Mouse (Mus musculus): ENCODE results near the gene Ddx17. TPM values are rescaled to one million over a fixed set of nuclear protein-coding genes. Genes with fewer than 3 reads are reported as not detected.

Ddx17 gene
- polyA plus RNA-seq, 1 experiment from 2014 or later: 57.6 TPM

DNA sequence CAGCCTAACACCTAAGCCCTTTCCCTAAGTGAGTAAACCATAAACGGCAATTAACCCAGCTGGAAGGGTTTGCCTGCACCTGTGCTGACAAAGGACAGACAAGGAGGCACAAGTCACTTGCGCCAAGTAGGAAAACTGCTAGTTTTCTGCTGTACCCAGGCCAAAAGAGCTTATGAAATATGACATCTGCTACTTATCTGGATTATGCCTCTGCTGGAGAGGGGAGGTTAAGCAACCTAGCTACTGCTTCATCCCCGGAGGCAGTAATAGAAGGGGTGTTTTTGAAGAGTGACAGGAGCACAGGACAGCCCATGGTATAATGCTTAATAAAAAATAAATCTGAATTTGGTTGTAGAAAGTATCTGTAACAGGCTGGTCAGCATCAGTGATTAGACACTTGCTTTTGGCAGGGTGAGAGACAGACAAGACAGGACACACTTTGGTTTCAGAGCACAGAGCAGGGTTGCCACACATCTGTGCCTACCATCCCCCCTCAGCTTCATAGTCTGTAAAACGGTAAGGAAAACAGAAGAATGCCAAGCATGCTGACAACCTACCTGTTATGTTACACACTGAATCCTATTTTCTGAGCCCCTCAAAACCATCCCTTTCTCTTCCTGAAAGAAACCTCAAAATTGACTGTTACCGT is 18.4 kb downstream of the Ddx17 start:
- 75% methylated on average over 5 of the region's 5 CpGs for WGBS

DNA sequence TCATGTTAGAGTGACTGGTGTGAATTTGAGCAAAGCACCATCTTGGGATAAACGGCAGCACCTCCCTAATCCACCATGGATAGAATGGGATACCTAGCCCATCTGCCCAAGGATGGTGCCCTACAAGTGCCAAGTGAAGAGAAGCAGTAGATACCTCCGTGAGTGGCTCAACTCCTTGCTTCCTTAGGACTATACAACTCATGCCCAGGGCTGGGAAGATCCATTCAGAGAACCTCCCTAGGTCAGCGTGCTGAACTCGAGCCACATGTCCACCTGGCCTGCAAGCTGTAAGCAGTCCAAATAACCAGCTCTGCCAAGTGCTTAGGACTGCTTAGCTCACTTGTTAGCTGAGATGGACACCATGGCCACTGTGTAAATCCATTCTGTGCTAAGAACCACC is 19.3 kb downstream of the Ddx17 start:
- no peaks in the 10 kb centered on the region for H3K9me3 ChIP-seq (ENCODE audit: control insufficient read depth, low read length)
- no peak overlapping the region for H3K4me3 ChIP-seq (ENCODE audit: control insufficient read depth in 1 of 2, insufficient read depth in 1 of 2, low read depth in 1 of 2, low read length in 2 of 2)
- no peaks in the 10 kb centered on the region for H3K27me3 ChIP-seq (ENCODE audit: control insufficient read depth, insufficient read depth, low read length)
- ATAC-seq (ENCODE audit: insufficient number of reproducible peaks, insufficient read depth, low FRiP score, low read depth): no peak
- H3K36me3 ChIP-seq (ENCODE audit: control insufficient read depth, insufficient read depth, low read length): peaks cover 96% of the 10 kb centered on the region
- H3K4me1 ChIP-seq (ENCODE audit: control insufficient read depth in 2 of 2, insufficient read depth in 2 of 2, low read length in 2 of 2): no peaks in the 10 kb centered on the region
- no peak overlapping the region for H3K4me2 ChIP-seq (ENCODE audit: low read length)
- 76% methylated on average over 4 of the region's 4 CpGs for WGBS
- H3K27ac ChIP-seq (replicated peaks in 1 of 2; ENCODE audit: control insufficient read depth in 1 of 2, insufficient read depth in 1 of 2, low read depth in 2 of 2, low read length in 2 of 2): no peak overlapping the region; a peak in 1 of 4 replicates
- no peak overlapping the region for H3K9ac ChIP-seq (ENCODE audit: low read length)

More for the DNA sequence above, 18.4 kb downstream of the Ddx17 start:
- Histone ChIP-seq H3K9ac (ENCODE audit: low read length) (no peak overlapping the region), H3K4me2 (ENCODE audit: low read length) (no peak overlapping the region), H3K4me3 (ENCODE audit: control insufficient read depth in 1 of 2, insufficient read depth in 1 of 2, low read depth in 1 of 2, low read length in 2 of 2) (no peak overlapping the region), H3K4me1 (ENCODE audit: control insufficient read depth in 2 of 2, insufficient read depth in 2 of 2, low read length in 2 of 2) (no peaks in the 10 kb centered on the region), H3K9me3 (ENCODE audit: control insufficient read depth, low read length) (no peaks in the 10 kb centered on the region), H3K27me3 (ENCODE audit: control insufficient read depth, insufficient read depth, low read length) (no peaks in the 10 kb centered on the region), H3K27ac (replicated peaks in 1 of 2; ENCODE audit: control insufficient read depth in 1 of 2, insufficient read depth in 1 of 2, low read depth in 2 of 2, low read length in 2 of 2) (no peak overlapping the region), H3K36me3 (ENCODE audit: control insufficient read depth, insufficient read depth, low read length) (peaks cover 98% of the 10 kb centered on the region)
- no peak for ATAC-seq (ENCODE audit: insufficient number of reproducible peaks, insufficient read depth, low FRiP score, low read depth)

DNA sequence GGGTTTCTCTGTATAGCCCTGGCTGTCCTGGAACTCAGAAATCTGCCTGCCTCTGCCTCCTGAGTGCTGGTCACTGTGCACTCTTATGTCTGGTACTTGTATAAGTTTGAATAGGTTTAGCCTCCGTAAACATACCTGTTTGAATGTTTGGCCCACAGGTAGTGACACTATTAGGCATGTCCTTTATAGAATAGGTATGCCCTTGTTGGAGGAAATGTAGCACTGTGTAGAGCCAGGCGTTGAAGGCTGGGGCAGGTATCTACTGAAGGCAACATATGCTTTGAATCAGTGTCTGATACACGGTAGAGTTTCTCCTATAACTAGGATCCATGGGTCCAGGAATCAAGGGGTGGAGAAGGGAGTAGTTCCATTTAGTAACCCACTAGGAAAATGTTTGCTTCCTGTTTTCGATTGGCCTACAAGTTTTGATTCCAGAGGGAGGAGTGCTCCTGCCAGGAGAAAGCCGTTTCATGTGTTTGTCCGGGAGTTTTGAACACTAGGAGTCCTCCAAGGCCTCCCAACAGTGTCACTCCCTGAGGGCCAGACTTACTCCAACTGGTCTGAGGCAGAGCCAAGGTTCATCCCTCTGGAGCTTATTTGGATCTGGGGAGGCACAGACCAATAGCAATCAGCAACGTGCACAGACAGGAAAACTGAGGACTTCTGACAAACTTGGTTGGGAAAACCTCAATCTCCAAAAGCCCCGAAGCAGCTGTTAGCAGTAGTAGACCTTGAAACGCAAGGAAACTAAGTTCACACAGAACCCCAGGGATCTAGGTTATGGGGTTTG is 20.4 kb downstream of the Ddx17 start:
- WGBS: 59% methylated on average over 9 of the region's 9 CpGs
- Histone ChIP-seq H3K9me3 (ENCODE audit: control insufficient read depth, low read length) (no peaks in the 10 kb centered on the region), H3K9ac (ENCODE audit: low read length) (no peak overlapping the region), H3K27me3 (ENCODE audit: control insufficient read depth, insufficient read depth, low read length) (no peaks in the 10 kb centered on the region), H3K4me1 (ENCODE audit: control insufficient read depth in 2 of 2, insufficient read depth in 2 of 2, low read length in 2 of 2) (no peaks in the 10 kb centered on the region), H3K36me3 (ENCODE audit: control insufficient read depth, insufficient read depth, low read length) (peaks cover 86% of the 10 kb centered on the region), H3K4me3 (ENCODE audit: control insufficient read depth in 1 of 2, insufficient read depth in 1 of 2, low read depth in 1 of 2, low read length in 2 of 2) (no peak overlapping the region), H3K27ac (replicated peaks in 1 of 2; ENCODE audit: control insufficient read depth in 1 of 2, insufficient read depth in 1 of 2, low read depth in 2 of 2, low read length in 2 of 2) (peak overlapping the region in 1 of 2 experiments; percentile 30; a peak in 1 of 4 replicates), H3K4me2 (ENCODE audit: low read length) (no peak overlapping the region)
- no peak for ATAC-seq (ENCODE audit: insufficient number of reproducible peaks, insufficient read depth, low FRiP score, low read depth)

DNA sequence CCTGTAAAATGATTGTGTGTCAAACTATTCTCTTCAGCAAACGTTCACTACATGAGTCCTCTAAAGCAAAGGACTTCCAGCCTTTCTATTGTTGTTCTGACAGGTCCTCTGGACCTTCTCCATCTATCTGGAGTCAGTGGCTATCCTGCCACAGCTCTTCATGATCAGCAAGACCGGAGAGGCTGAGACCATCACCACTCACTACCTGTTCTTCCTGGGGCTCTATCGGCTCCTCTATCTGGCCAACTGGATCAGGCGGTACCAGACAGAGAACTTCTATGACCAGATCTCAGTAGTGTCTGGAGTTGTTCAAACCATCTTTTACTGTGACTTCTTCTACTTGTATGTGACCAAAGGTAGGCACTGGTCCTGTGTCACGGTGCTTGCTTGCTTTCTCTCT is 21.0 kb downstream of the Ddx17 start:
- H3K9me3 ChIP-seq (ENCODE audit: control insufficient read depth, low read length): no peaks in the 10 kb centered on the region
- peaks cover 80% of the 10 kb centered on the region for H3K36me3 ChIP-seq (ENCODE audit: control insufficient read depth, insufficient read depth, low read length)
- no peaks in the 10 kb centered on the region for H3K27me3 ChIP-seq (ENCODE audit: control insufficient read depth, insufficient read depth, low read length)
- H3K4me1 ChIP-seq (ENCODE audit: control insufficient read depth in 2 of 2, insufficient read depth in 2 of 2, low read length in 2 of 2): no peaks in the 10 kb centered on the region
- 77% methylated on average over 5 of the region's 5 CpGs for WGBS
- H3K27ac ChIP-seq (replicated peaks in 1 of 2; ENCODE audit: control insufficient read depth in 1 of 2, insufficient read depth in 1 of 2, low read depth in 2 of 2, low read length in 2 of 2): no peak overlapping the region
- no peak overlapping the region for H3K9ac ChIP-seq (ENCODE audit: low read length)
- no peak for ATAC-seq (ENCODE audit: insufficient number of reproducible peaks, insufficient read depth, low FRiP score, low read depth)
- no peak overlapping the region for H3K4me2 ChIP-seq (ENCODE audit: low read length)
- no peak overlapping the region for H3K4me3 ChIP-seq (ENCODE audit: control insufficient read depth in 1 of 2, insufficient read depth in 1 of 2, low read depth in 1 of 2, low read length in 2 of 2)

DNA sequence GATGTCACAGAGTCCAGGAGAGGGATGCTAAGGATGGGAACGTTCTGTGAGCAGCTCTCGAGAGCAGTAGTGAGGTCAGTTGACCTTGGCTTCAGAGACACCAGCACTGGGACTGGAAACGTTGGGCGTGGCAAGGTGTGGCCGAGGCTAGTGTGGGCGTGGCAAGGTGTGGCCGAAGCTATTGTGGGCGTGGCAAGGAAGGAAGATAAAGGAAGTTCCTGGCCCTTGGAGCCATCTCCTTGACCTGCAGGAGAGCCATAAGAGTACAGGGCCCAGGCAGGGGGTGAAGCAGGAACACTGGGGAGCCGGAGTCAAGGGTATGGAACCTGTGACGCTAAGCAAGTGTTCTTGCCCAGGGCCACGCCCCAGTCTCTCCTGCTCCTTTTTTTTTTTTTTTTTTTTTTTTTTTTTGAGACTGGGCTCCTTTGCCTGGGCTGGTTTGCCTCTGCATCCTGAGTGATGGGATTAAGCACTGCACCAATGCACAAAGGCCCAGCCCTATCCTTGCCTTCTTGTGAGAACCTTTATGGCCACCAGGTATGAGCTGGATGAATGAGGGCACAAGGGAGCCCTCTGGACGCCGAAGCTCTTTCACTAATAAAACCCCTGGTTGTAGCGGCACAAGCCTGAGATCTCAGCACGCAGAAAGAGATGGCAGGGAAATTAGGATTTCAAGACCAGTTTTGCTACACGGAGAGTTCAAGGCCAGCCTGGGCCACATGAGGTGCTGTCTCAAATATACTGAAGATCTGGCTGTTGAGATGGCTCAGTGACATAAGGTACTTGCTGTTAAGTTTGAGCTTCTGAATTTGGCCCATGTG is 26.9 kb downstream of the Ddx17 start:
- no peak overlapping the region for H3K9ac ChIP-seq (ENCODE audit: low read length)
- H3K36me3 ChIP-seq (ENCODE audit: control insufficient read depth, insufficient read depth, low read length): peaks cover 23% of the 10 kb centered on the region
- no peak overlapping the region for H3K4me3 ChIP-seq (ENCODE audit: control insufficient read depth in 1 of 2, insufficient read depth in 1 of 2, low read depth in 1 of 2, low read length in 2 of 2)
- H3K27ac ChIP-seq (replicated peaks in 1 of 2; ENCODE audit: control insufficient read depth in 1 of 2, insufficient read depth in 1 of 2, low read depth in 2 of 2, low read length in 2 of 2): no peak overlapping the region
- ATAC-seq (ENCODE audit: insufficient number of reproducible peaks, insufficient read depth, low FRiP score, low read depth): no peak
- H3K4me2 ChIP-seq (ENCODE audit: low read length): no peak overlapping the region
- H3K9me3 ChIP-seq (ENCODE audit: control insufficient read depth, low read length): no peaks in the 10 kb centered on the region
- H3K4me1 ChIP-seq (ENCODE audit: control insufficient read depth in 2 of 2, insufficient read depth in 2 of 2, low read length in 2 of 2): peaks cover 18 to 24% of the 10 kb centered on the region in 2 experiments; a peak in 3 of 4 replicates
- 51% methylated on average over 16 of the region's 16 CpGs for WGBS
- H3K27me3 ChIP-seq (ENCODE audit: control insufficient read depth, insufficient read depth, low read length): peaks cover 7% of the 10 kb centered on the region

DNA sequence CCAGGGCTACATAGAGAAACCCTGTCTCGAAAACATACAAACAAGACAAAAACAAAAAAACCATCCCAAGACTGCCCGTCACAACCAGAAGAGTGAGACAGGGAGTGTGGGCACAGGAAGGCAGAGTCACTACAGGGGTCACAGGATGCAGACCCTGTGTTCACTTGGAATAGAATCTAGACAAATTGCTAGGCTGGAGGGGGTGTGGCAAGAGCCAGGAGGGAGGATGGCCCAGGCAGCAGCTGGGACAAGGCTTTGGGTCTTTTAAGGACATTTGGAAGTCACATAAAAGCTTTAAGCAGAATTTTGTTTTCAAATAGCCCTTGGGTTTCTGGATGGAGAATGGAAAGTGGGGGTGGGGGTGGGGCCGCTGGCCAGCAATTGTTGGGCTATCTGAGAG is 28.0 kb downstream of the Ddx17 start:
- peaks cover 17% of the 10 kb centered on the region for H3K27me3 ChIP-seq (ENCODE audit: control insufficient read depth, insufficient read depth, low read length)
- no peaks in the 10 kb centered on the region for H3K9me3 ChIP-seq (ENCODE audit: control insufficient read depth, low read length)
- no peak overlapping the region for H3K9ac ChIP-seq (ENCODE audit: low read length)
- no peak overlapping the region for H3K27ac ChIP-seq (replicated peaks in 1 of 2; ENCODE audit: control insufficient read depth in 1 of 2, insufficient read depth in 1 of 2, low read depth in 2 of 2, low read length in 2 of 2)
- 77% methylated on average over 3 of the region's 3 CpGs for WGBS
- peaks cover 18 to 27% of the 10 kb centered on the region in 2 experiments; a peak in 3 of 4 replicates for H3K4me1 ChIP-seq (ENCODE audit: control insufficient read depth in 2 of 2, insufficient read depth in 2 of 2, low read length in 2 of 2)
- H3K4me2 ChIP-seq (ENCODE audit: low read length): no peak overlapping the region
- no peak for ATAC-seq (ENCODE audit: insufficient number of reproducible peaks, insufficient read depth, low FRiP score, low read depth)
- peaks cover 12% of the 10 kb centered on the region for H3K36me3 ChIP-seq (ENCODE audit: control insufficient read depth, insufficient read depth, low read length)
- H3K4me3 ChIP-seq (ENCODE audit: control insufficient read depth in 1 of 2, insufficient read depth in 1 of 2, low read depth in 1 of 2, low read length in 2 of 2): no peak overlapping the region

DNA sequence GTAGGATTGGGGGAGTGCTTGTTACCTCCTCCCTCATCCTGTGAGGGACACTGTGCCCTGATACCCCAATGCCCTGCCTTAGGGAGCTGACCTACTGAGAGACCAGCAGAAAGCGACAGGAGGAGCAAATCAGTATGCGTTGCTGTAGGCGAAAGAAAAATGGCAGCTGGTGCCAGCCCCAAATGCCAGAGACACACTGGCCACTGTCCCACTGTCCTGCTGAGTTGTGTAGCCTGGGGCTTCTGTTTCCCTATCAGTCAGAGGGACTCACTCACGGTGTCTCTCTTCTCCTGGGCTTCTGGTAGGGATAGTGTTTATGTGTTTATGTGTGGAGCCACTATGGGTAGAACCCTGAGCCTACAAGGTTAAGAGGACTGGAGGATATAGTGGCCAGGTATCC is 28.8 kb downstream of the Ddx17 start:
- no peaks in the 10 kb centered on the region for H3K9me3 ChIP-seq (ENCODE audit: control insufficient read depth, low read length)
- no peak for ATAC-seq (ENCODE audit: insufficient number of reproducible peaks, insufficient read depth, low FRiP score, low read depth)
- H3K4me2 ChIP-seq (ENCODE audit: low read length): peak overlapping the region; percentile 70
- peaks cover 18 to 27% of the 10 kb centered on the region in 2 experiments; a peak in 3 of 4 replicates for H3K4me1 ChIP-seq (ENCODE audit: control insufficient read depth in 2 of 2, insufficient read depth in 2 of 2, low read length in 2 of 2)
- H3K27me3 ChIP-seq (ENCODE audit: control insufficient read depth, insufficient read depth, low read length): peaks cover 21% of the 10 kb centered on the region
- WGBS: 77% methylated on average over 4 of the region's 4 CpGs
- peaks cover 4% of the 10 kb centered on the region for H3K36me3 ChIP-seq (ENCODE audit: control insufficient read depth, insufficient read depth, low read length)
- no peak overlapping the region for H3K9ac ChIP-seq (ENCODE audit: low read length)
- no peak overlapping the region for H3K27ac ChIP-seq (replicated peaks in 1 of 2; ENCODE audit: control insufficient read depth in 1 of 2, insufficient read depth in 1 of 2, low read depth in 2 of 2, low read length in 2 of 2)
- H3K4me3 ChIP-seq (ENCODE audit: control insufficient read depth in 1 of 2, insufficient read depth in 1 of 2, low read depth in 1 of 2, low read length in 2 of 2): peak overlapping the region; percentile 64 to 71; a peak in 3 of 4 replicates
